In genomic region chr3:51357078-51357477, GRCm38 (mm10) we compare ENCODE assay signal across 1 mouse cellular context.
TF ChIP-seq lines count a peak whose summit lies in the region.

No protein-coding gene starts in this region.

TF ChIP-seq in CH12.LX, 34 proteins besides CTCF, POLR2A, EP300 and RAD21 (continued from another document):
- TF ChIP-seq ELF1 (IDR thresholded peaks at IDR 0.05; ENCODE audit: low read depth, low read length) (no peak), USF2 (conservative IDR thresholded peaks at IDR 0.05; ENCODE audit: low read depth, low read length) (no peak), USF1 (IDR thresholded peaks at IDR 0.05; ENCODE audit: low read depth, low read length) (no peak), POLR2AphosphoS2 (IDR thresholded peaks at IDR 0.05; ENCODE audit: low read depth, low read length) (no peak)
TF ChIP-seq in CH12.LX: peak in this region for 0.
